Mouse (Mus musculus) stomach, postnatal 0 days (tissue): ENCODE data around the gene Cstf3. TPM values are rescaled to one million over a fixed set of nuclear protein-coding genes. Genes with fewer than 3 reads are reported as not detected.

ENCODE experiments used
- ATAC-seq: fragments of 200-750 bp; cut with Nextera tagmentation; 2 replicates; pipeline ENCODE4 v1.8.0; 2017; ENCODE audit not compliant: low FRiP score, low TSS enrichment
- DNase-seq: peaks from one replicate; pipeline ENCODE4 v3.0.0-alpha.2; 2016; ENCODE audit warnings: low spot score
- H3K27ac ChIP-seq: fragments of 300-500 bp; sonication (generic); replicated peaks from 2 replicates; pipeline ENCODE4 v1.5.1; 2014; ENCODE audit warnings: mild to moderate bottlenecking, control low read depth
- H3K27me3 ChIP-seq: fragments of 300-500 bp; sonication (generic); 2 replicates; pipeline ENCODE4 v1.6.1; 2014; ENCODE audit warnings: low read length; ENCODE audit not compliant: control insufficient read depth, insufficient read depth
- H3K36me3 ChIP-seq: fragments of 300-500 bp; sonication (generic); 2 replicates; pipeline ENCODE4 v1.6.1; 2014; ENCODE audit warnings: low read length, mixed read lengths; ENCODE audit not compliant: control insufficient read depth, insufficient read depth
- H3K4me1 ChIP-seq: fragments of 300-500 bp; sonication (generic); replicated peaks from 2 replicates; pipeline ENCODE4 v1.6.1; 2014; ENCODE audit warnings: antibody characterized with exemption; ENCODE audit not compliant: control insufficient read depth, insufficient read depth
- H3K4me2 ChIP-seq: fragments of 300-500 bp; sonication (generic); replicated peaks from 2 replicates; pipeline ENCODE4 v1.6.1; 2014; ENCODE audit warnings: low read depth, mild to moderate bottlenecking, control low read depth, moderate library complexity
- H3K4me3 ChIP-seq: fragments of 300-500 bp; sonication (generic); 2 replicates; pipeline ENCODE4 v1.5.1; 2014; ENCODE audit warnings: low read depth, low read length, control low read depth
- H3K9ac ChIP-seq: fragments of 300-500 bp; sonication (generic); 2 replicates; pipeline ENCODE4 v1.6.1; 2014; ENCODE audit warnings: mild to moderate bottlenecking, low read length, control low read depth, mixed read lengths
- H3K9me3 ChIP-seq: fragments of 300-500 bp; sonication (generic); 2 replicates; pipeline ENCODE4 v1.6.1; 2016; ENCODE audit warnings: low read length; ENCODE audit not compliant: control insufficient read depth
- CTCF ChIP-seq: IDR thresholded peaks from 2 replicates; pipeline ENCODE4 v1.5.1; 2016; ENCODE audit warnings: antibody characterized with exemption, low read depth, mild to moderate bottlenecking, moderate library complexity
- EP300 ChIP-seq: optimal IDR thresholded peaks from 2 replicates; pipeline ENCODE3; 2016; ENCODE audit warnings: antibody characterized with exemption
- WGBS: fragments of 180-500 bp; shearing (Covaris S2); extraction: QIAGEN DNeasy Blood & Tissue Kit; methylation state at CpG from one replicate; pipeline ENCODE4 v1.1.7; 2014; 5-methylcytosine and 5-hydroxymethylcytosine counted together
- polyA plus RNA-seq: library from polyadenylated mRNA; unstranded; fragments of >200 nt; fragmentation: Nextera tagmentation; extraction: Ambion mirVana; gene quantifications from 2 replicates; pipeline ENCODE4 v1.2.1, GENCODE M21; 2015

Cstf3 gene
- polyA plus RNA-seq, 1 experiment from 2014 or later: 32.9 TPM

GRCm38 (mm10) chr2:104561386-104561785, 28.9 kb upstream of the Cstf3 start:
- no peak for TF ChIP-seq EP300
- TF ChIP-seq CTCF: no peak
- no peak overlapping the region for H3K4me3 ChIP-seq

DNA sequence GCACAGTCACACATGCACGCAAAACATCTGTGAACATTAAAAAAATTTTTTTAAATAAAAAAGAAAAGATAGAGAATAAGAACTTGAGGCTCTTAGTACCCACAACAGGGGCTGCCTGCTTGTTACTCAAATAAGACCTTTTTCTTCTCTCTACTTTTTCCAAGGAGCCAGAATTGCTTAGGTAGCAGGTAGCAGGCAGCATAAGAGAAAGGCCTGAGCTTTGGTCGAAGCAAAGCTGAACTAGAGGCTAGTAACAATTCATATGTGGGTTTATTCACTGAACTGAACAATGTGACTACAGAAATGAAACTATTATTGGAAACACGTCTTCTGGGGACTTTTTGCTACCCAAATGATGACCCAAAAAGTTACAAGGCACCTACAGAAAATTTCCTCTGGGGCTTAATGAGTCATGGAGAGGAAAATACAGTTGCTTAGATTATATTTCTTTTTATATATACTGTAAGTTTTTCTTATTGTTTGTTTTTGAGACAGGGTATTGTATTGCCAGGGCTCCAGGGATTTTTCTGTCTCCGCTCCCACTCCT, 28.3 kb upstream of the Cstf3 start:
- Histone ChIP-seq H3K4me1 (no peaks in the 10 kb centered on the region), H3K4me2 (no peak overlapping the region), H3K27ac (no peak overlapping the region), H3K4me3 (no peak overlapping the region), H3K27me3 (no peaks in the 10 kb centered on the region), H3K36me3 (no peaks in the 10 kb centered on the region), H3K9me3 (no peaks in the 10 kb centered on the region), H3K9ac (no peak overlapping the region)
- TF ChIP-seq EP300: no peak
- TF ChIP-seq CTCF: no peak
- WGBS: 77% methylated on average over 4 of the region's 4 CpGs
- no peak for ATAC-seq
- DNase-seq: no peak

More at GRCm38 (mm10) chr2:104561386-104561785, 28.9 kb upstream of the Cstf3 start:
- H3K36me3 ChIP-seq: no peaks in the 10 kb centered on the region
- 92% methylated on average over 6 of the region's 6 CpGs for WGBS
- no peak overlapping the region for H3K27ac ChIP-seq
- H3K4me2 ChIP-seq: no peak overlapping the region
- H3K9me3 ChIP-seq: no peaks in the 10 kb centered on the region
- no peak for DNase-seq
- H3K4me1 ChIP-seq: no peaks in the 10 kb centered on the region
- no peak overlapping the region for H3K9ac ChIP-seq
- no peaks in the 10 kb centered on the region for H3K27me3 ChIP-seq
- ATAC-seq: no peak

DNA sequence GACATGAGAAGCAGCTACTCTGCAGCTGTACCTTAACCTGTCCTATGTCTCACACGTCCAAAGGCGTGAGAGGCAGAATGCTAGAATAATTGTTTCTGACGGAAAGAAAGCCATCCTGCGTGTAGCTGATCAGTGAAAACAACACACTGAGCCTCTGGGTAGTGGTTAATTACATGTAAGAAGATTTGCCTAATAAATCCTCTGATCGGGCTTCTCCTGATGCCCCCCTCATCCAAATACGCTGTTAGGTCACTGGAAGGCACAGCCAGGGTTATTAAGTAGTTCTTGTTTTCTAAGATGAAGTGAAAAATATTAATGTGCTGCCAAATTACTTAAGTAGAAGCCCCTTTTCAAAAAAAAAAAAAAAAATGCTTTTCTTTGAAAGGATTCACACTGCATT, 18.3 kb upstream of the Cstf3 start:
- DNase-seq: no peak
- no peak overlapping the region for H3K4me3 ChIP-seq
- H3K27ac ChIP-seq: no peak overlapping the region
- H3K9me3 ChIP-seq: no peaks in the 10 kb centered on the region
- 85% methylated on average over 6 of the region's 6 CpGs for WGBS
- no peaks in the 10 kb centered on the region for H3K4me1 ChIP-seq
- H3K9ac ChIP-seq: no peak overlapping the region
- no peak for TF ChIP-seq EP300
- no peak for TF ChIP-seq CTCF
- H3K36me3 ChIP-seq: no peaks in the 10 kb centered on the region
- no peaks in the 10 kb centered on the region for H3K27me3 ChIP-seq
- no peak for ATAC-seq
- no peak overlapping the region for H3K4me2 ChIP-seq

GRCm38 (mm10) chr2:104576216-104576615, 14.1 kb upstream of the Cstf3 start:
- Histone ChIP-seq H3K36me3 (no peaks in the 10 kb centered on the region), H3K27me3 (no peaks in the 10 kb centered on the region), H3K4me1 (no peaks in the 10 kb centered on the region), H3K4me2 (no peak overlapping the region), H3K4me3 (no peak overlapping the region), H3K27ac (no peak overlapping the region), H3K9me3 (no peaks in the 10 kb centered on the region), H3K9ac (no peak overlapping the region)
- WGBS: 85% methylated on average over 5 of the region's 5 CpGs
- DNase-seq: no peak
- no peak for ATAC-seq
- TF ChIP-seq EP300 (no peak), CTCF (no peak)

GRCm38 (mm10) chr2:104578021-104578420, 12.3 kb upstream of the Cstf3 start:
- ATAC-seq: peak; percentile 75
- Histone ChIP-seq H3K27me3 (no peaks in the 10 kb centered on the region), H3K36me3 (no peaks in the 10 kb centered on the region), H3K9me3 (no peaks in the 10 kb centered on the region), H3K9ac (no peak overlapping the region), H3K4me3 (no peak overlapping the region), H3K27ac (no peak overlapping the region), H3K4me1 (no peaks in the 10 kb centered on the region), H3K4me2 (no peak overlapping the region)
- WGBS: 56% methylated on average over 5 of the region's 5 CpGs
- TF ChIP-seq CTCF (no peak), EP300 (no peak)
- no peak for DNase-seq

DNA sequence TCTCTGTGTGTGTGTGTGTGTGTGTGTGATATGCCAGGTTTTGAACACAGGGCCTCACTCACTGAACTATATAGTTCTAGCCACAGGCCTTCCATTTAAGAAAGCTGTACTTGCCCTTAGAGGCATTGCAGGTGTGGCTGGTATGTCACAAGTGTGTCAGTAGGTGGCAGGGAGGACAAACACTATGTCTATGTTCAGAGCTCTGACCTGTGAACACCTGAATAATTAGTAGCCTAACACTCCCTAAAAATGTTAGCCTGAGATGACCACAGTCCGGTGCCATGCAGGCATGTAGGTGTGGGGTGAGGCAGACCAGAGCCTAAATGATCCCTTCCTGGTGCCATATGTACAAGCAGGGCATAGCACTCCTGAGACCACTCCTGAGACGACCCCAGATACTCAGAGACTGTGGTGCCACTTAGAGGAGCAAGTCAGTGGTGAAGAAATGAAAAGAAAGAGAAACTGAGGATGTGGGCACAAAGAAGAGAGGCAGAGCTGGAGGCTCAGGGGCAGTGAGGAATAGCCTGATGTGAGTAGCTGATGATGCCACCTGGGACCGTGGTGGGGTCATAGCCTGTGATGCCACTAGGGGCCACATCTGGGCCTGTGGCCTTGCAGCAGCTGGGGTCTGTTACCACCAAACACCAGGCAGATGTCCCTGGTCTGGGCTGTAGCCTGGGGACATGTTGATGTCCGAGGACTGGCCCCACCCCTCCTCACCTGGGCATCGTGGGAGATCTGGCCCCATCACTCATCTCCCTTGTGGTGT, 11.3 kb upstream of the Cstf3 start:
- H3K9ac ChIP-seq: no peak overlapping the region
- H3K36me3 ChIP-seq: no peaks in the 10 kb centered on the region
- DNase-seq (no peak), ATAC-seq (no peak)
- no peak overlapping the region for H3K4me3 ChIP-seq
- WGBS: 78% methylated on average over 5 of the region's 5 CpGs
- H3K4me1 ChIP-seq: no peaks in the 10 kb centered on the region
- no peaks in the 10 kb centered on the region for H3K9me3 ChIP-seq
- H3K4me2 ChIP-seq: no peak overlapping the region
- H3K27me3 ChIP-seq: no peaks in the 10 kb centered on the region
- TF ChIP-seq EP300 (no peak), CTCF (no peak)
- H3K27ac ChIP-seq: no peak overlapping the region
